Mouse (Mus musculus) bone marrow macrophage, adult 2 months (primary cell): ENCODE measurements around the gene Zswim8. TPM values are rescaled to one million over a fixed set of nuclear protein-coding genes. Genes with fewer than 3 reads are reported as not detected.

Experiments
- H3K27ac ChIP-seq: 2 replicates; pipeline ENCODE4 v1.5.1; 2012; ENCODE audit warnings: low read depth, low read length; ENCODE audit not compliant: insufficient read depth
- H3K4me1 ChIP-seq: 2 replicates; pipeline ENCODE4 v1.6.1; 2012; ENCODE audit warnings: low read length; ENCODE audit not compliant: control insufficient read depth, insufficient read depth
- H3K4me3 ChIP-seq: 2 replicates; pipeline ENCODE4 v1.5.1; 2012; ENCODE audit warnings: mild to moderate bottlenecking, low read length, moderate library complexity; ENCODE audit not compliant: insufficient read depth
- CTCF ChIP-seq: IDR thresholded peaks from 2 replicates; pipeline ENCODE4 v1.5.1; 2012; ENCODE audit warnings: low read depth, mild to moderate bottlenecking, low read length, moderate library complexity
- POLR2A ChIP-seq: IDR thresholded peaks from 2 replicates; pipeline ENCODE4 v1.6.1; 2012; ENCODE audit warnings: mild to moderate bottlenecking, low read depth, low read length, borderline replicate concordance
- polyA plus RNA-seq: library from polyadenylated mRNA; stranded (reverse); fragments of >200 nt; gene quantifications from 2 replicates; pipeline ENCODE4 v1.2.4, GENCODE M21; 2012; ENCODE audit not compliant: missing spikeins, insufficient read depth, insufficient read length

The Zswim8 gene
- polyA plus RNA-seq, 1 experiment, result 94.2 TPM

DNA sequence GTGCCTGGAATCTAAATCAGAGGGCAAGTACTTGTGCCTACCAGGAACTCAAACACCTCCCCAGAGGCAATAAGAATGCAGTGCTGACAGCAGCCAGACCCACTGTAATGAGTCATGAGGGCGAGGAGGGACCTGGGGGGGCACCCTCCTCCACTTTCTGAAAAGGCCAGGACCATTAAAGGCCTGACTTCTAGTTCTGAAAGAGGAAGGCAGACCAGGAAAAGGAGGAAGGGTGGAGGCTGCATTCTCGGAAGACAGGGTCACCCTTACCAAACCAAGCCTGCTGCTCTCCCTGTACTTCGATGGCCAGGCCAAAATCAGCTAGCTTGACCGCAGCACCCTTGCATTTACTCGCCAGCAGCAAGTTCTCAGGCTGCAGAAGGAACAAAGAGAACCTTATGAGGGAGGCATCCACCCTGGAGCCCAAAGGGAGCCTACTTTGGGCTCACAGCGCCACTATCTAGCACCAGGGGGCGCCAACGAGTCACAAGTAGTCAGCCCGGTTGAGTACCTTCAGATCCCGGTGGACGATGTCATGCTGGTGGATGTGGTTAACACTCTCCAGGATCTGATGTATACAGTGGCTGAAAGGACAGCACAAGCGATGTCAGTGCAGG, 58.4 kb downstream of the Zswim8 start:
- peaks cover 21% of the 10 kb centered on the region for H3K4me1 ChIP-seq
- TF ChIP-seq CTCF, result peak; percentile 74
- TF ChIP-seq POLR2A, result no peak
- peak overlapping the region; percentile 69 for H3K27ac ChIP-seq
- H3K4me3 ChIP-seq, result no peak overlapping the region; the same call in 1 of the 2 replicates

DNA sequence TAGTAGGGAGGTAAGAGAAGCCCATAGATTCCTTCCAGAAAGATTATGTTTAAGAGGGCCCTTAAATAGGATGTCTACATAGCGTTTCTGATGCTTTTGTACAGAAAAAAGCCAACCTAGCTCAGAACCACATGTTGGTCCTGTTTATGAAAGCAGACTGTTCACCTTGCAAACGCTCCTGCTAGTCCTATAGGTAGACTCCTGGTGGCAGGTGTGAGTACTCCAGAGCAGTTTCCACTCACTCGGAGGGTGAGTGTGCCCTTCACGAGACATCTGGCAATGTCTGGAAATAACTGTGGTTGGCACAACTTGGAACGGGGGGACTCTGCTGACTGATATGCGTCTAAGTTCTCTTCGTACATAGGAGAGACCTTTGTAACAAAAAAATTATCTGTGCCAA, 60.6 kb downstream of the Zswim8 start:
- no peak overlapping the region for H3K4me3 ChIP-seq
- H3K27ac ChIP-seq, result no peak overlapping the region
- peaks cover 25% of the 10 kb centered on the region for H3K4me1 ChIP-seq
- no peak for TF ChIP-seq POLR2A
- TF ChIP-seq CTCF, result no peak

DNA sequence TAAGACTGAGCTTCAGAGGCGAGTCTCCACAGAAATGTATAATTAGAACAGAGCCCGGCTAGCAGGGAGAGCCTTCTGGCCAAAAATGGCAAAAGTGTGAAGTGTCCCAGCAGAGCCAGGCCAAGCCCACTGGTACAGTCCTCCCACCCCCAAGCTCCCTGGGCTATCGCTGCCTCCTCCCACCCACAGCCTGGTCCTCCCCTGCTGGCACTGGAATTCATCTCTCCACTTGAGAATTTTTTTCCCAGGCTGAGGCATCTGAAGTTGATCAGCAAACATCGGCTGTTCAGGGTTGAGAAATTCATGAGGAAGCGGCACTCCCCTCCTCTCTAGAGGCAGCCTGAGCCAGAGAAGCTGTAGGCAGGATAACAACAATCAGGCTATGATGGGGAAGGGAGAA, 61.2 kb downstream of the Zswim8 start:
- TF ChIP-seq CTCF, result no peak
- TF ChIP-seq POLR2A, result no peak
- no peak overlapping the region for H3K27ac ChIP-seq
- no peak overlapping the region for H3K4me3 ChIP-seq
- peaks cover 32% of the 10 kb centered on the region for H3K4me1 ChIP-seq

DNA sequence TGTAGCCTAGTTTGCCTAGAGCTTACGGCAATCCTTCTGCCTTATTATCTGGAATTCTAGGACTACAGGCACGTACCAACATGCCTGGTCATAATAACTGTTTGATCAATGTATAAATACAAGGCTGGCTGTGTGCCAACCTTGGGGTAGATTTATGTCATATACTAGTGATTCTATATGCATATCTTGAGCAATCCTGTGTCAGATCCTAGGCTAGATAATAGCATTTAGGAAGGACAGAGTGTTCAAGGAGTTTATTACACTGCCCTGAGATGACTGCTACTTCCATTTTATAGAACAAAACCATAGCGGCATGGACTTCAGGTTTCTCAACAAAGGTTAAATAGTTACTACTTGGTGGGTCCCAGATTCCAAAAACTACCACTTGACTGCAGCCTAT, 64.6 kb downstream of the Zswim8 start:
- Histone ChIP-seq H3K27ac (no peak overlapping the region), H3K4me3 (no peak overlapping the region), H3K4me1 (peaks cover 19% of the 10 kb centered on the region)
- TF ChIP-seq POLR2A (no peak), CTCF (no peak)

DNA sequence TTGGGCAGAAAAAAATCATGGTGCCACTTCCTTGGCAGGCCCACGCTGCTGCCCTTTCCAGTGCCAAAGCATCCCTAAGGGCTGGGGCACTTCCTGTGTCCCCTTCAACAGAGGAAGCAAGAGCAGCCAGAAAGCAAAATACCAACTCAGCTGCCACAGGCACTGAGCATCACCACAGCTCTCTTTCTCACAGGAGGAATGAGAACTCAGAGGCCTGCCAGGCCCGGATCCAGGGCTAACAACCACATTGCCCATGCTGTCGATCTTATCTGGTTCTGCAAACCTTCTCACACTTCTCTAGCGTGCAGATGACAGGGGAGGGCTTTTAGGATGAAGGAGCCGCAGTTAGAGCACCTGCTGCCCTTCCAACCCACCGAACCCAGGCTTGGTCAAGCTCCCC, 65.5 kb downstream of the Zswim8 start:
- TF ChIP-seq POLR2A, result no peak
- TF ChIP-seq CTCF, result no peak
- H3K4me3 ChIP-seq, result no peak overlapping the region
- H3K4me1 ChIP-seq, result peaks cover 16% of the 10 kb centered on the region

More for the DNA sequence above, 65.5 kb downstream of the Zswim8 start:
- H3K27ac ChIP-seq, result no peak overlapping the region

Other genes with a start within 250 kb of the Zswim8 start
- gene Anxa7, start 227.4 kb upstream of the Zswim8 start, polyA plus RNA-seq, result 140 and 141 TPM in 2 replicates
- 1.9 and 2.4 TPM in 2 replicates for gene Mss51, start 210.7 kb upstream of the Zswim8 start, polyA plus RNA-seq
- gene Ppp3cb, start 161.0 kb upstream of the Zswim8 start, polyA plus RNA-seq, result 52.1 and 56.8 TPM in 2 replicates
- gene Usp54, start 66.5 kb upstream of the Zswim8 start, polyA plus RNA-seq, result 2.9 and 3.4 TPM in 2 replicates
- gene Myoz1, start 51.0 kb upstream of the Zswim8 start, polyA plus RNA-seq, result 2.4 and 5.1 TPM in 2 replicates
- gene Synpo2l, start 39.2 kb upstream of the Zswim8 start, polyA plus RNA-seq, result not detected in 2 replicates
- gene Sec24c, start 33.2 kb upstream of the Zswim8 start, polyA plus RNA-seq, result 64.1 and 73.0 TPM in 2 replicates
- gene Fut11, start 12.6 kb upstream of the Zswim8 start, polyA plus RNA-seq, result 18.5 and 19.0 TPM in 2 replicates
- gene Chchd1, start 4.5 kb upstream of the Zswim8 start, polyA plus RNA-seq, result 70.7 and 91.5 TPM in 2 replicates
- gene Ndst2, start 27.0 kb downstream of the Zswim8 start, polyA plus RNA-seq, result 60.1 and 63.9 TPM in 2 replicates
- 18.2 and 24.6 TPM in 2 replicates for gene Camk2g, start 86.5 kb downstream of the Zswim8 start, polyA plus RNA-seq
- gene Plau, start 129.1 kb downstream of the Zswim8 start, polyA plus RNA-seq, result 16.7 and 18.6 TPM in 2 replicates
- 12.9 and 13.2 TPM in 2 replicates for gene Vcl, start 221.8 kb downstream of the Zswim8 start, polyA plus RNA-seq